Mouse (Mus musculus) hematopoietic stem cell, adult 5-6 weeks (primary cell): ENCODE results near the gene Cnih3. TPM values are rescaled to one million over a fixed set of nuclear protein-coding genes. Genes with fewer than 3 reads are reported as not detected.

ENCODE experiments used
- ATAC-seq, 2 experiments: fragments of 125-278 bp in 1 of 2; replicated peaks in 1 of 2; 2 replicates each; pipeline ENCODE4 v1.8.0; 2016 to 2017; ENCODE audit warnings: inconsistent platforms in 2 of 2, mild to moderate bottlenecking in 2 of 2, moderate number of reproducible peaks in 2 of 2, low read depth in 1 of 2, moderate TSS enrichment in 1 of 2; ENCODE audit not compliant: low FRiP score in 2 of 2, poor library complexity in 2 of 2, severe bottlenecking in 2 of 2, insufficient read depth in 1 of 2, low TSS enrichment in 1 of 2
- total RNA-seq: library from RNA; stranded (forward); fragments of 172-1452, 232-1000 nt; gene quantifications from 2 replicates; pipeline ENCODE4 v1.2.3, GENCODE M21; 2017

Cnih3 gene
- total RNA-seq, 1 experiment from 2014 or later: not detected

DNA sequence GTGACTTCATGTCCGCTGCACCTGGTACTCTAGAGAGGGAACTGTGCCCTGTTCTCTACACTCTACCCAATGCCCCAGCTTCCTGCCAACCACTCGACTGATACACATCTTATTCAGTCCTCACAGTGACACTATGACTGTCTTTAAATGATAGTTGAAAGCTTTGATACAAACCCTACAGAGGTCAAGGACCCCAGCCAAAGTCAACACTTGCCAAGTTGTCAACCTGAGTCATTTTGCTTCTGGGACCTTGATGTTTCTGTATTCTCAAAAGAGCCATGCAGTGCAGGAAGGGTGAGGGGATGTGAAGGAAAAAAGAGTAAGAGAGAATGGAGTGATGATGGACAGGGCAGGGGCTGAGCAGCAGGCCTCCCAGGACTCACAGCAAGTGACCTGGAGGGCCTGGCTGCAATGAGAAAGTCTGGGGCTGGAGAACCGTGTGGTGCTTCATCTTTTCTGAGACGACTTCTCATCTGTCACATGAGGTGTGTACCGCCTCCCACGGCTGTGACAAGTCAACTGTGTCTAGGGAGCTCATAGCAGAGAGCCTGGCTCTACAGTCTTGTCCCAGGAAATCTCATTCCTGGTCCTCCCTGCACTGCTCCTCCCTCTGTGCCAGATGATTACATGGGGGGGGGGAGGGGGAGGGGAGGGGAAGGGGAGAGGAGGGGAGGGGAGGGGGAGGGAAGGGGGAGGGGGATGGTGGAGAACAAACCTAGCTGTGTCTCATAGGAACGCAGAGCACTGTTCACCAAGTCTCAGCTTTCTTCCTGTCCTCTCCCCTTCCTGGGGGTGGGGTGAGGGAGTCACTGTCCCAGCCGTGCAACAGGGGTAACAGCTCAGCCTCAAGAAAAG, 109.8 kb downstream of the Cnih3 start:
- no peak for ATAC-seq

DNA sequence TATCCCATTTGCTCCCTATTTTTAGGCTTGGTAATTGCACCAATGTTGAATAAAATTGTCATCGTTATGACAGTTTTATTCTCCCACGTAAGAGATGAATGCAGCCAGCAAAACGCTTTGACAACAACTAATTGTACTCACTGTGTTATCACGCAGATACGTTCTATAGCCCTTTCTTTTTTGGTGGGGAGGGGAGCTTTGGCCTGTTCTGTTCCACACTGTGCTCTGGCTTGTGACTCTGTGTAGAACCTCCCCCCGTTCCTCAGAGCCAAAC, 110.4 kb downstream of the Cnih3 start:
- no peak for ATAC-seq

DNA sequence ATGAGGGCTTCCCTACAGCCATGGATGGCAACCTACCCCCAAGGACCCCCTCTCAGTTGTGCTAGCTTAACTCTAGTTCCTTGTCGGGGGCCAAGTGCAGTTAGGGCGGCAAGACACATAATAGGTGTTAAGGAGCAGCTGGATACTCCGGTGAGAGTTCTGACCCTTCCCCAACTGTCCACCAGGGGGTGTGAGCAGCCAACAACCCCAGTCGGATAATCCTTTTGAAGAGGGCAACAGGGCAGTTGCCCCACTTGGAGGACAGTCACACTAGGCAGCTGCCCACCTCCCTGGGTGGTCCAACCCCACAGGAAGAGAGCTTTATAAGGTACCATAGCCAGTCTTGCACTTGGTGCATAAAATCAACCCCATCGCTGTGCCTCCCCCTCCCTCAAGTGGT, 112.6 kb downstream of the Cnih3 start:
- ATAC-seq: peak; percentile 61 to 80; a peak in 3 of 4 replicates

DNA sequence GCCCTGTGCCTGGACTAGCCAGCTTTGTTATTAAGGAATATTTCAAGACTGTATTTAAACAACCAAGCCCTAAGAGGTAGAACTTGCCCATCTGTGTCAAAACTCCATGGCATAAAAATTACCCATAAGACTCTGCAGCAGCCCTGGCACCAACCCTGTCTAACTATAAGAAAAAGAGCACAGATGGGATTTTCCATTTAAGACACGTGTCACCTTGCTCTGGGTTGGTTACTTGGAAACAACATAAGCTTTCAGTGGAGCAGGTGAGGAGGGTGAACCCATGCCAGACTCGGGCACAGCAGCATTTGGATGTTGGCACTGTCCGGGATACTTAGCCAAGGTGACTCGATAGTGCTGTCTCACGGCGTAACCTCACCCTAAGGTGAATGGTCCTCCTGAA, 113.6 kb downstream of the Cnih3 start:
- ATAC-seq: no peak

DNA sequence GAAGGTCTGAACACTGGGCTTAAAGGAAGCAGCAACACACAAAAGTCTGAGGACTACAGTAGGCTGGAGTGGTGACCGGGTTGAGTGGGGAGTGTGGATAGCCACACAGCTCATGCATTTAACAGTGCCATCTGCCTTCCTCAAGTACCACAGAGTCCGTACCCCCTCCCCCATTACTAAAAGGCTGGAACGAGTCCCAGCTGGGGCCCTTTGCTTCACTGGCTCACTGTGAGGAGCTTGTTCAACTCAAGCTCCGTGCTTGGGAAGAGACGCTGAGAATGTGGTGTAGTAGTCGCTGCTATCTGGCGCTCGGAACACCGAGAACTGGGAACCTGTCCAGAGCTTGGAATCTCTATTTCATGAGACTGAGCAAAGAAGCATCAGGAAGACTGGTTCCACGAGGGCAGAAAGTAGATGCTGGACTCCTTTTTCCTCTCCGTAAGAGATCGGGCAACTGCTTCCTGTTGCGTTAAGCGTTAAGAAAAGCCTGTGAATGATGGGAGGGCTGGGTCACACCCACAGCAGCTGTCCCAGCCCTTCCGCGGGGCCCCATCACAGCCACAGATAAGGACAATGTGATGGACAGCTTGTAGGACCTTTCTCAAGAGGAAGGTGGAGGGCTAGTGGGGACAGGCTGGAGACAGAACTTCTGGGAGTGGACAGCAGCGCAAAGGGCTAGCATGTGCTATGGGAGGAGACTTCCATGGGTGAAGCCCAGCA, 114.3 kb downstream of the Cnih3 start:
- no peak for ATAC-seq

DNA sequence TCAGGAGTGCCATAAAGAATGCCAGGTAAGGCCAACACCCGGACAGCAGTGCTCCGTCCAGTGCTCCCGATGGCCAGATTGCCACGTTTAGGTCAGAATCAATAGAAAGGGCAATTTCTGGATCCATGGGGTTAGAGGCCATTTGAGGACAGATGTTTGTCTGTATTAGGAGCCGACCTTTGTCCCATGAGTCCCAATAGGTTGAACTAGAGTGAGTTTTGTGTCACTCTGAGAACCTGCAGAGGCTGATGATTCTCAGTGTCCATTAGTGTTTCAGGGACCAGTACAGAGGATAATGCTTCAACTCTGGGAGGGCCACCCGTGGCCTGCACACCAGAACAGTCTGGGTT, 114.9 kb downstream of the Cnih3 start:
- no peak for ATAC-seq

DNA sequence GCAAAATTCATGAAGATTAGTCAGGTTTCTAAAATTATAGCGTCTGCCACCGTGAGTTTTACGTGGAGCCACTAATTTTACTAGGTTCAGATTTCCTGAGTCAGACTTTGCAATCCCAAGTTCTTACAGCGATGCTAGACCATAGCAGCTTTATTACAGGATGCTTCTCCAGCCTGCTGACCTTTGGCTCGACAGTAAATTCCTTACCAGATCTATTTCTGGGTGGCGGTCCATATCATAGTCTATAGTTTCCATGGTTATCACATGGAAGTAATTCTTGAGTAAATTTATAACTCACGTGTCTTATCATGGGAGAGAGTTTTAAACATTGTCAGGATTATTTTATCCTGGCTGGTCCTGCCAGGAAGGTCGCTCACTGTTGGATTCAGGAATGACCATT, 117.0 kb downstream of the Cnih3 start:
- no peak for ATAC-seq

DNA sequence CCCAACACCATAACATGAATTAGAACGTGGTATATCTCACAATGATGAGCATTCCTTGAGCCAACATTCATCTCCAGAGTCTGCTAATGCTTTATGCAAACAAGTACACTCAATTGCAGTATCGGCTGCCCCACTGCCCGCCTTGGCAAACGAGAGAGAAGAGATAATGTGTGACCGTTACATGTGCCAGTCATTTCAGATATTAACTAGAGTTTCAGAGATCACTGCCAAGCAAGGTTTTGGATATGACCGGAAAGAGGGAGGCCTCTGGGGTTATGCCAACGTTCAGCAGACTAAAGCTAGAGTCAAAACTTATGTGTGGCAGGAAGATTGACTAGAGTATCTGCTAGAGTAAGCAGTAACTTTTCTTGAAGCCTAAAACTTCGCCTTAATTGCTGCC, 123.7 kb downstream of the Cnih3 start:
- no peak for ATAC-seq

DNA sequence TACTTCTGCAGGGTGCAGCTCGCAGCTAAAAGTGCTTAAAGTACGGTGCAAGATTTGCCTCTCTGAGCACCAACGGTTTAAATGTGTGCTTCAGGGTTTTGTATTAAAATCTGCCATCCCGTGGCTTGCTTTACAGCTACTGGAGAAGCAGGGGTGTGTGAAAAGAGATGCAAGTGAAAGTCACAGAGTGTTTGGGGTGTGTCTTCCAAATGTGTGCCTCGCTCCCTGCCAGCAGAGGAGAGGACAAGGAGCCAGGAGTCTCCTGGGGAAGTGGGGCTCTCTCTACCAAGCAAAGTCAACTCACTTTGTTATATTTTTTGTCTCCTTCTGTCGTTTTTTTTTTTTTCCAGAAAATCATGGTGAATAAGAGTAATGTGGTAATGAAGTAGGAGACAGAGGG, 124.1 kb downstream of the Cnih3 start:
- no peak for ATAC-seq

DNA sequence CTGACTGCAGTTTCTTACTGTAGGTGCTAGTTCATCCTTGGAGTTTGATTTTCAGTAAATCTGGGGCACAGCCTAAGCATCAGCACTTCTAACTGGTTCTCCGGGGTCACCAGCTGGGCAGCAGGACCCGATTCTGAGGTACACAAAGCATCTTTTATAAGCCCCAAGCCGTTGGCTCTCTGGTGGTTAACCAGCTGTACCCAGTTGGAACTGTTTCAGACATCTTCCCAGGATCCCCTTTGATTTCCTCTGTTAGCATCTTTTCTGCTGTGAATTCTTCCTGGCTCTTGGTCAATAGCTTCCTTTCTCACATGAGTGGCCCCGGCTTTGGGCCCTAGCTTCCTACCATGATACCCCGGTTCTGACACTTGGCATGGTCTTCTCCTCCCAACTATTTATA, 132.3 kb downstream of the Cnih3 start:
- ATAC-seq: no peak

DNA sequence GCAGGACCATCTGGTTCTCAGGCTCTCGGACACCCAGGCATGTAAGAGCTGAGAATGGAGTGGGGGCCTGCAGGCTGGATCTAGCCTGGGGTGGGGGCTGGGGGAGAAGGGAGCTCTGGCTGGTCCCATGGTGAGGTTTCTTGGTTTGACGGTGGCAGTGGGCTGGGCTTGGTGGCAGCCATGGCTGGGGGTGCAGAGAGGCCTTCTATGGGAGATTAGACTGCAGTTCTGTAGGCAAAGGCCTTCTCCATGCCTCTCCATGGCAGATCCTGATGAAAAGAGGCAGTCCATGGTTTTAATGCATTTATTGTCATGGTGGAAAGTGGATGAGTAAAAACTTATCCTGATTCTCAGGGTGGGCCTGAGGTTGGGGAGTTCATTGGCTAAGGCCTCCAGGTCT, 151.0 kb downstream of the Cnih3 start:
- no peak for ATAC-seq

DNA sequence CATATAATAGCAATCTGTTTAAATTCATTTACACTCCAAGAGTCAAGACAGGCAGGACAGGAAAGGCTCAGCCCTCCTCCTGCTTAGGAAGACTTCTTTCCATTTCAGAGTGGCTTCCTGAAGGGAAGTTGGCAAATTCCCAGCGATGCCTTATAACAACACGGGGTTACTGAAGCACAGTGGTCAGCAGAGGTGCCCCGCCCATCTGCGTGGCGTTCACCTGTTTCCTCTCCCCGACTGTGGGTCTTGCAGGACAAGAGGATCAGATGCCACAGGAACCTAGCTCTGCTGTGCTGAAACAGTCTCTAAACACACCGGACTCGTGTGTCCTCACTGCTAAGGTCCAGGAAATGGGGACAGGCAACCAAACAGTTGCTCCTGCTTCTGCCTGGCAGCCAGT, 152.9 kb downstream of the Cnih3 start:
- peak in 1 of 2 experiments; percentile 39; a peak in 1 of 4 replicates for ATAC-seq

Other genes starting within 250 kb of the Cnih3 start
- gene Nvl, start 208.4 kb upstream of the Cnih3 start, total RNA-seq: 27.7 and 34.4 TPM in 2 replicates
- 68.4 and 80.9 TPM in 2 replicates for gene Cnih4, start 207.9 kb upstream of the Cnih3 start, total RNA-seq
- 95.9 and 106 TPM in 2 replicates for gene Wdr26, start 140.6 kb upstream of the Cnih3 start, total RNA-seq
- not detected in 2 replicates for gene Ccdc121, start 158.8 kb downstream of the Cnih3 start, total RNA-seq
- 0.56 and 8.0 TPM in 2 replicates for gene Dnah14, start 223.9 kb downstream of the Cnih3 start, total RNA-seq